Mouse (Mus musculus): ENCODE measurements around the gene Zdhhc14. TPM values are rescaled to one million over a fixed set of nuclear protein-coding genes. Genes with fewer than 3 reads are reported as not detected.
A peak's percentile ranks its signal among the peaks of the same experiment; 100 is the strongest.

The Zdhhc14 gene
- polyA plus RNA-seq, 1 experiment from 2014 or later, result 1.4 TPM

- H3K9ac ChIP-seq (ENCODE audit: low read depth, low read length), result no peak overlapping the region
- 80% methylated on average over 3 of the region's 3 CpGs for WGBS
- no peak for ATAC-seq
- TF ChIP-seq CTCF (IDR thresholded peaks at IDR 0.05; ENCODE audit: low read depth), result no peak
- no peaks in the 10 kb centered on the region for H3K9me3 ChIP-seq (ENCODE audit: control insufficient read depth)
- no peaks in the 10 kb centered on the region for H3K27me3 ChIP-seq (replicated peaks; ENCODE audit: control insufficient read depth, insufficient read depth, low read length)
- no peaks in the 10 kb centered on the region for H3K4me1 ChIP-seq (replicated peaks; ENCODE audit: control insufficient read depth, insufficient read depth, low read length)
- H3K36me3 ChIP-seq (ENCODE audit: control insufficient read depth, insufficient read depth), result no peaks in the 10 kb centered on the region
- H3K4me3 ChIP-seq (ENCODE audit: low read depth, low read length), result no peak overlapping the region
- H3K4me2 ChIP-seq (replicated peaks; ENCODE audit: low read depth), result no peak overlapping the region
- H3K27ac ChIP-seq (ENCODE audit: low read depth, low read length), result no peak overlapping the region
Observed at GRCm38 (mm10) chr17:5746378-5746777, 254.0 kb downstream of the Zdhhc14 start.

- Histone ChIP-seq H3K4me1 (replicated peaks; ENCODE audit: control insufficient read depth, insufficient read depth, low read length) (no peaks in the 10 kb centered on the region; the same call in 1 of the 2 replicates), H3K9ac (ENCODE audit: low read depth, low read length) (no peak overlapping the region), H3K9me3 (ENCODE audit: control insufficient read depth) (no peaks in the 10 kb centered on the region), H3K27ac (ENCODE audit: low read depth, low read length) (no peak overlapping the region), H3K27me3 (replicated peaks; ENCODE audit: control insufficient read depth, insufficient read depth, low read length) (no peaks in the 10 kb centered on the region), H3K4me3 (ENCODE audit: low read depth, low read length) (no peak overlapping the region), H3K36me3 (ENCODE audit: control insufficient read depth, insufficient read depth) (no peaks in the 10 kb centered on the region), H3K4me2 (replicated peaks; ENCODE audit: low read depth) (peak overlapping the region; percentile 43)
- TF ChIP-seq CTCF (IDR thresholded peaks at IDR 0.05; ENCODE audit: low read depth), result no peak
- 51% methylated on average over 16 of the region's 16 CpGs for WGBS
- peak; percentile 61 for ATAC-seq
Observed at GRCm38 (mm10) chr17:5747539-5748500, 255.5 kb downstream of the Zdhhc14 start.

- no peak for ATAC-seq
- 9% methylated on average over 4 of the region's 4 CpGs for WGBS
- TF ChIP-seq CTCF (IDR thresholded peaks at IDR 0.05; ENCODE audit: low read depth), result peak; percentile 71
- Histone ChIP-seq H3K4me1 (replicated peaks; ENCODE audit: control insufficient read depth, insufficient read depth, low read length) (no peaks in the 10 kb centered on the region; the same call in 1 of the 2 replicates), H3K27me3 (replicated peaks; ENCODE audit: control insufficient read depth, insufficient read depth, low read length) (no peaks in the 10 kb centered on the region), H3K4me2 (replicated peaks; ENCODE audit: low read depth) (no peak overlapping the region), H3K27ac (ENCODE audit: low read depth, low read length) (no peak overlapping the region), H3K9ac (ENCODE audit: low read depth, low read length) (no peak overlapping the region), H3K9me3 (ENCODE audit: control insufficient read depth) (no peaks in the 10 kb centered on the region), H3K4me3 (ENCODE audit: low read depth, low read length) (no peak overlapping the region), H3K36me3 (ENCODE audit: control insufficient read depth, insufficient read depth) (no peaks in the 10 kb centered on the region)
Observed at GRCm38 (mm10) chr17:5748501-5748894, 256.1 kb downstream of the Zdhhc14 start.

- no peaks in the 10 kb centered on the region; the same call in 1 of the 2 replicates for H3K4me1 ChIP-seq (replicated peaks; ENCODE audit: control insufficient read depth, insufficient read depth, low read length)
- no peak overlapping the region for H3K4me3 ChIP-seq (ENCODE audit: low read depth, low read length)
- 72% methylated on average over 4 of the region's 4 CpGs for WGBS
- no peak overlapping the region for H3K9ac ChIP-seq (ENCODE audit: low read depth, low read length)
- no peak overlapping the region for H3K27ac ChIP-seq (ENCODE audit: low read depth, low read length)
- H3K4me2 ChIP-seq (replicated peaks; ENCODE audit: low read depth), result no peak overlapping the region
- no peak for ATAC-seq
- no peaks in the 10 kb centered on the region for H3K9me3 ChIP-seq (ENCODE audit: control insufficient read depth)
- no peaks in the 10 kb centered on the region for H3K27me3 ChIP-seq (replicated peaks; ENCODE audit: control insufficient read depth, insufficient read depth, low read length)
- H3K36me3 ChIP-seq (ENCODE audit: control insufficient read depth, insufficient read depth), result no peaks in the 10 kb centered on the region
- no peak for TF ChIP-seq CTCF (IDR thresholded peaks at IDR 0.05; ENCODE audit: low read depth)
Observed at GRCm38 (mm10) chr17:5750278-5750677, 257.9 kb downstream of the Zdhhc14 start.

GRCm38 (mm10) chr17:5751066-5751465 is 258.7 kb downstream of the Zdhhc14 start:
- no peaks in the 10 kb centered on the region for H3K27me3 ChIP-seq (replicated peaks; ENCODE audit: control insufficient read depth, insufficient read depth, low read length)
- no peak overlapping the region for H3K4me3 ChIP-seq (ENCODE audit: low read depth, low read length)
- H3K4me1 ChIP-seq (replicated peaks; ENCODE audit: control insufficient read depth, insufficient read depth, low read length), result no peaks in the 10 kb centered on the region; the same call in 1 of the 2 replicates
- TF ChIP-seq CTCF (IDR thresholded peaks at IDR 0.05; ENCODE audit: low read depth), result no peak
- H3K27ac ChIP-seq (ENCODE audit: low read depth, low read length), result no peak overlapping the region
- no peak for ATAC-seq
- H3K9ac ChIP-seq (ENCODE audit: low read depth, low read length), result no peak overlapping the region
- H3K4me2 ChIP-seq (replicated peaks; ENCODE audit: low read depth), result no peak overlapping the region
- no peaks in the 10 kb centered on the region for H3K36me3 ChIP-seq (ENCODE audit: control insufficient read depth, insufficient read depth)
- H3K9me3 ChIP-seq (ENCODE audit: control insufficient read depth), result no peaks in the 10 kb centered on the region
- WGBS, result 82% methylated on average over 3 of the region's 3 CpGs

GRCm38 (mm10) chr17:5752322-5752715 is 260.0 kb downstream of the Zdhhc14 start:
- 50% methylated on average over 2 of the region's 2 CpGs for WGBS
- H3K27me3 ChIP-seq (replicated peaks; ENCODE audit: control insufficient read depth, insufficient read depth, low read length), result no peaks in the 10 kb centered on the region
- H3K4me1 ChIP-seq (replicated peaks; ENCODE audit: control insufficient read depth, insufficient read depth, low read length), result no peaks in the 10 kb centered on the region; the same call in 1 of the 2 replicates
- H3K27ac ChIP-seq (ENCODE audit: low read depth, low read length), result no peak overlapping the region
- no peak for ATAC-seq
- no peaks in the 10 kb centered on the region for H3K36me3 ChIP-seq (ENCODE audit: control insufficient read depth, insufficient read depth)
- H3K9me3 ChIP-seq (ENCODE audit: control insufficient read depth), result no peaks in the 10 kb centered on the region
- peak overlapping the region; percentile 75; the same call in 1 of the 2 replicates for H3K4me2 ChIP-seq (replicated peaks; ENCODE audit: low read depth)
- peak overlapping the region; percentile 31; the same call in 1 of the 2 replicates for H3K4me3 ChIP-seq (ENCODE audit: low read depth, low read length)
- H3K9ac ChIP-seq (ENCODE audit: low read depth, low read length), result no peak overlapping the region
- no peak for TF ChIP-seq CTCF (IDR thresholded peaks at IDR 0.05; ENCODE audit: low read depth)
